Mouse (Mus musculus) forebrain, embryonic 14.5 days (tissue): ENCODE data around the gene Cyp26b1. TPM values are rescaled to one million over a fixed set of nuclear protein-coding genes. Genes with fewer than 3 reads are reported as not detected.

Experiments used
- ATAC-seq: fragments of 200-750 bp; cut with Nextera tagmentation; 2 replicates; pipeline ENCODE4 v1.8.0; 2017; ENCODE audit warnings: mild to moderate bottlenecking, moderate library complexity
- DNase-seq: peaks from one replicate; pipeline ENCODE4 v3.0.0-alpha.2; 2015; ENCODE audit warnings: low spot score
- H3K27ac ChIP-seq: fragments of 300-500 bp; sonication (generic); 2 replicates; pipeline ENCODE4 v1.5.1; 2014; ENCODE audit warnings: low read depth, mild to moderate bottlenecking, control low read depth, low read length, moderate library complexity
- H3K27me3 ChIP-seq: fragments of 300-500 bp; sonication (generic); replicated peaks from 2 replicates; pipeline ENCODE4 v1.6.1; 2014; ENCODE audit warnings: low read length, control low read depth, mixed read lengths; ENCODE audit not compliant: control insufficient read depth, insufficient read depth
- H3K36me3 ChIP-seq: fragments of 300-500 bp; sonication (generic); 2 replicates; pipeline ENCODE4 v1.6.1; 2014; ENCODE audit warnings: low read length, control low read depth; ENCODE audit not compliant: control insufficient read depth, insufficient read depth
- H3K4me1 ChIP-seq: fragments of 300-500 bp; sonication (generic); 2 replicates; pipeline ENCODE4 v1.6.1; 2014; ENCODE audit warnings: antibody characterized with exemption, low read length, control low read depth; ENCODE audit not compliant: control insufficient read depth, insufficient read depth
- H3K4me2 ChIP-seq: fragments of 300-500 bp; sonication (generic); 2 replicates; pipeline ENCODE4 v1.6.1; 2014; ENCODE audit warnings: mild to moderate bottlenecking, control low read depth, low read length
- H3K4me3 ChIP-seq: fragments of 300-500 bp; sonication (generic); 2 replicates; pipeline ENCODE4 v1.5.1; 2014; ENCODE audit warnings: low read depth, low read length, control low read depth
- H3K9ac ChIP-seq: fragments of 300-500 bp; sonication (generic); 2 replicates; pipeline ENCODE4 v1.6.1; 2014; ENCODE audit warnings: mild to moderate bottlenecking, low read length, control low read depth, moderate library complexity
- H3K9me3 ChIP-seq: fragments of 300-500 bp; sonication (generic); replicated peaks from 2 replicates; pipeline ENCODE4 v1.6.1; 2016; ENCODE audit warnings: low read length, control low read depth, mixed read lengths; ENCODE audit not compliant: control insufficient read depth
- WGBS: fragments of 180-500 bp; shearing (Covaris S2); extraction: QIAGEN DNeasy Blood & Tissue Kit; methylation state at CpG from one replicate; pipeline ENCODE4 v1.1.7; 2014; 5-methylcytosine and 5-hydroxymethylcytosine counted together
- polyA plus RNA-seq: library from polyadenylated mRNA; unstranded; fragments of >200 nt; fragmentation: Nextera tagmentation; extraction: Ambion mirVana; gene quantifications from 2 replicates; pipeline ENCODE4 v1.2.1, GENCODE M21; 2014

Cyp26b1 gene
- polyA plus RNA-seq, 1 experiment from 2014 or later, result 1.5 TPM

DNA sequence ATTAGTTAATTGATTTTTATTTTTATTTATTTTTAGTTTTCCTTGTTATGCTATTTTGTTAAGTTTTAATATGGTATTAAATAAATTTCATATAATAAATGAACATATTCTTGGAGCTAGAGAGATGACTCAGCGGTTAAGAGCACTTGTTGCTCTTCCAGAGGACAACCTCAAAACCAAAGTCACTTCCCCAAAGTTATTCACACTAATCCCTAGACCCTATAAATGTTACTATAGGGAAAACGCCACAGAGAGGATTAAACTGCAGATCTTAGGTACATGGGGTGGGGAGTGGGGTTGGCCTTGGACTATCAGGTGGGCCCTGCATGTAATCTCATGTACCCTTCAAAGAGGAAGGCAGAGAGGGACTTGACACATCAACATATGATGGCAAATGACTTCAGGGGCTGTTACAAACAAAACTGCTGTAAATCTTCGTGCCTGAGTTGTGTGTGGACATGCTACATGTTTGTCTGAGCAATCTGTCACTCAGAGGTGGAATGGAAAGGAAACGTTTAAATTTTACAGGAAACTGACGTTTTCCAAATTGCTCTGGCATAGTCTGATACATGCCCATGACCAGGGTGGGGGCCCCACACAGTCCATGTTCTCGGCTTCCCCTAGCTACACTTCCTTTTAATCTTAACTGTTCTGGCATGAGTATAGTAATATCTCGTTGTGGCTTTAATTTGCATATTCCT is 68.7 kb downstream of the Cyp26b1 start:
- H3K27ac ChIP-seq, result no peak overlapping the region
- H3K9me3 ChIP-seq, result no peaks in the 10 kb centered on the region
- H3K4me1 ChIP-seq, result no peaks in the 10 kb centered on the region
- H3K4me2 ChIP-seq, result no peak overlapping the region
- H3K9ac ChIP-seq, result no peak overlapping the region
- H3K4me3 ChIP-seq, result no peak overlapping the region
- no peaks in the 10 kb centered on the region for H3K27me3 ChIP-seq
- DNase-seq (no peak), ATAC-seq (no peak)
- H3K36me3 ChIP-seq, result no peaks in the 10 kb centered on the region
- 81% methylated on average over 7 of the region's 7 CpGs for WGBS
